Mouse (Mus musculus) mouse embryonic stem cell (cell line): ENCODE results near the gene Otud1.

ENCODE experiments used
- in situ Hi-C, 2 experiments: fragments of 300-500 bp; cut with MboI; formaldehyde crosslinking; loops; 1 replicate in 1 of 2; 3 replicates in 1 of 2; pipeline ENCODE4 v1.14.3; 2019 to 2020; ENCODE audit warnings: low sequenced_read_pairs in 2 of 2, low pct_unique_long_range_greater_than_20kb in 1 of 2, mixed read lengths in 1 of 2; ENCODE audit not compliant: unreplicated experiment in 1 of 2

Gene Otud1

DNA sequence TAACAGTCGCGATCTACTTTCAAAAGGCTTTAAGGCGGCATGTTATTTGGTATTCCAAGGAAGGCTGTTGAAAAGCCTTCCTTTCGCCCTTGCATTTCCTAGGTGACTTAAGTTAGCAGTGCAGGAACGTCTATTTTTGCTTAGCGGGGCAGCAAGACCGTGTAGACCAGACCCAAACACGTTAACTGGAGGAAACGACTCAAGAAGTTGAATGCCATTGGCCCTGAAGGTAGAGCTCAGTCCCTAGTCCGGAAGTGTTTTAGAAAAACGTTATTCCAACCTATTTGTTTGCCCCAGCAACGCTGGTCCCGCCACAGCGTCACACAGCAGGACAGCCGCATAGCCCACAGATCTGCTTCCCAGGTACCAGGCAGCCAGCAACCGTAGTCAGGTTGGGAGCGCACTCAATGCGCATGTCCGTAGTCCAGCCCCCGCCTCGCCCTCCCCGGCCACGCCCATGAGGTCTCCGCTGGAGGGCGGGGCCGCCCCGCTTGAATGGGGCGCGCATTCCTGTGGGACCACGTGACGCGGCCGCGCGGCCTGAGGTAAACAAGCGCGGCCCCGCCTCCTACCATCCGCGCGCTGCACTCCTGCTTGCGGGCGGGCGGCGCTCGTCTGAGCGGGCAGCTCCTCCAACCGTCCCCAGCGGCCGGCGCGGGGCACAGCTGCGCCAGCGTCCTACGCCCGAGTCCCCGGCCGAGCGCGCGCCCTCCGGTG is at the start of gene Otud1:
Otud1 (plus strand) TSS at position 595 of the 717 bp plus-strand sequence.
- in situ Hi-C loops: no loop called here

DNA sequence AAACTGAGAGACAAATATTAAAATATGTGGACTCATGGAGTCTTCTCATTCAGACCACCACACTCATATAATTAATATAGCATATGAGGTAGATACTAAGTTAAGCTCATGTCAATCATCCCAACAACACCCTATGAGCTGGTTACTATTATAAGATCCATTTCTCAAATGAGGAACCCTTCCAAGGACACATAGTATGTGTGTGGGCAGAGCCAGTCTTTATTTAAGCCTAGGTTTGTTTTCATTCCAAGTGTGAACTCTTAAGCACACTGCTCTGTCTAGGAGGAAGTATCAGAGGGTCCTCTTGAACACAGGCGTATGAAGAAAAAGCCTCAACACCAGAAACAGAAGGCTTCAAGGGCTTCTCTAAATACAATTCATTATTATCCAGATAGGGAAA is 49.7 kb upstream of the Otud1 start:
- in situ Hi-C loops: no loop called here

DNA sequence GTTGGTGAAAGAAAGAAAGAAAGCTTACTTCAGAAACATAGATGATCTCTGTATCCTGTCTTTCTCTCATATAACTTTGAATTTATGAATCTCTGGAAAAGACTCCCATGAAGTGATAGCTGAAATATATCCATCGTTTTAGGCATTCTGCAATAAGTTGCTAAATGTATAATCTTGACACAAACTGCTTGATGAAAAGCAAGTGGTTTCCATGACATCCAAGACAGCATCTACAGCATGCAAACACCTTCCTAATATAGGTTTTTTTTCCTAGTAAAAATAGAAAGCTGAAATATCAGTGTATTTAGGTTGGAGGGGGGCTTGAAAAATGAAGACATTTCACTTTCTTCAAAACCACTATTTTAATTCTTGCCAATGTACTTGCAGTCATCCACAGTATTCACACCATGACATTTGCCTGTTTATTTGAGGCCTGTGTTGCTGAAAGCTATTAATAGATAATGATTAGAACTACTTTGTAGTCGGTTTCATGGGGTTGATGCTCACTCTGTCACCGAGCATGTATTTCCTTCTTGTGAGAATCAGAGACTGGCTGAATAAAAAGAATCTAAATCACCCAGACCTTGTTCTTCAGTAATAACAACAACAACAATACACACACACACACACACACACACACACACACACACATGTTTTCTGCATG is 49.0 kb upstream of the Otud1 start:
- in situ Hi-C loops: no loop called here

DNA sequence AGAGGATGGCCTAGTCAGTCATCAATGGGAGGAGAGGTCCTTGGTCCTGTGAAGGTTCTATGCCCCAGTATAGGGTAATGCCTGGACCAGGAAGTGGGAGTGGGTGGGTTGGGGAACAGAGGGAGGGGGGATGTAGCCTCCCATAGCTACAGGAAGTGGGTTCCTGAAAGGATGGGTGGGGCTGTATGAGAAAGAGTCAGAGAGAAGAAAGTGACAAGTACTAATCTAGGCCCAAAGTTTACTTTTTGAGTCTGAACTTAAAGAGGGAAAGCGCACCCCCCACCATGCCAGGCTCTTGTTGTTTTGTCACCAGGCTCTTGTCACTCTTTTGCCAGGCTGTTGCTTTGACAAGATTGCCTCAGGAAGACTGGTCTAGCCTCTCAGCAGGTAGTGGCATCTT is 35.5 kb upstream of the Otud1 start:
- in situ Hi-C loops: no loop called here

DNA sequence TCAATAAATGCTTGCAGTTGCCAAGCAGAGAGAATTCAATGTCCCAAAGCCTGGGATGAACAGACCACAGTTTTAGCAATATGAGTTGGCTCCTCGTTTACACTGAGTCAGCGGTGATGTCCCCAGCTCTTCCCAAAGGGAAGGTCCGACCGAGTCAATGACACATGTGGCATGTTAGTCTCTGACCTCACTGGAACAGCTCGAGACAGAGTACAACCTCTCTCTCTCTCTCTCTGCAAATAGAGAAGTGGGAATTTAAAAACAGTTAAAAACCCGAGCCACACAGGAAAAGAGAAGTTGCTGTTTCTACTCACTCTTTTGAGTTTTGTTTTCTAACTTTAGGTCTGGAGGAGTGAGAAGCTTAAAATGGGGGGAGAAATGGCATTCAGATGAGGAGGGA is 30.5 kb upstream of the Otud1 start:
- in situ Hi-C loops: no loop called here

DNA sequence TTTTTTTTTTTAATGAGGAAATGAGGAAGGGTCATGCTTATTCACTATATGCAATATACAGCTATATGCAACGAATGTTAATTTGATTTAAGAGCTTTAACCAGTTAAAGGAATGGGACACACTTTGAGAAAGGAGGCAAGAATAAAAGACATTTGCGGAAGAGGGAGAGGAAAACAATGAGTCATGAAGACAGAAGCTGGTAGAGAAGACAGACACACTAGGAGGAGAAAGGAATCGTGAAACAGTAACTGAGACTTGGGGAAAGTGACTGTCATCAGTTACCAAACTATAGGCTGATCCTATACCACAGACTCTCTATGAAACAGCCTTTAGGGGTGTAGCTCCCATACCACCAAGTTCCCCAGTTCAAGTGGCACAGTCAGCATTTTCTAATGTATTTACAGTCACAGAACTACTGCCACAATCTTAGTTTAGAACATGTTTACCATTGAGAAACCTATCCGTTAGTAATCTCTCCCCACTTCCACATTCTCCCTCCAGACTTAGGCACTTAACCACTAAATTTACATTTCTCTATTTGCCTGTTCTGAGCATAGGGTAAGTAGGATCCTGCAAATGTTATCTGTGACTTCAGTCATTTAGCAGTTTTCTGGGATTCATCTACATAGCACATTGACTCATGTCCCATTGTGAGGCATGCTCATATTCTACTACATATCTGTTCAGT is 29.5 kb upstream of the Otud1 start:
- in situ Hi-C loops: no loop called here

DNA sequence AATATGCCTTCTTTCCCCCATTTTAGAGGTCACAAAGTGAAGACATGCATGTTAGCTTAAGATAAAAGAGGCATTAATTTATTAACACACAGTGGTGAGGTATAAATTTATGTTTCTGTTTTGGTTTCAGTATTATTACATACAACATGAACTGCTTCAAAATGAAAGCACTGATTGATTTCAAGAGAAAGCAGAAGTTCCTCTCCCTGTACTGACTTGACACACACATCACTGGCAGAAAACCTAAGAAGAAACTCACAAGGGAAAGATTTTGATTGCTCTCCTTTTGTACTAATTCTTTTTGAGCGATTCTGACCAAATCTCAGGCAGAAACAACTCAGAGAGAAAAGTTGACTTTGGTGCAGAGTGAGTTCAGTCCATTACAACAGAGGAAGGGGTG is 27.0 kb upstream of the Otud1 start:
- in situ Hi-C loops: no loop called here

DNA sequence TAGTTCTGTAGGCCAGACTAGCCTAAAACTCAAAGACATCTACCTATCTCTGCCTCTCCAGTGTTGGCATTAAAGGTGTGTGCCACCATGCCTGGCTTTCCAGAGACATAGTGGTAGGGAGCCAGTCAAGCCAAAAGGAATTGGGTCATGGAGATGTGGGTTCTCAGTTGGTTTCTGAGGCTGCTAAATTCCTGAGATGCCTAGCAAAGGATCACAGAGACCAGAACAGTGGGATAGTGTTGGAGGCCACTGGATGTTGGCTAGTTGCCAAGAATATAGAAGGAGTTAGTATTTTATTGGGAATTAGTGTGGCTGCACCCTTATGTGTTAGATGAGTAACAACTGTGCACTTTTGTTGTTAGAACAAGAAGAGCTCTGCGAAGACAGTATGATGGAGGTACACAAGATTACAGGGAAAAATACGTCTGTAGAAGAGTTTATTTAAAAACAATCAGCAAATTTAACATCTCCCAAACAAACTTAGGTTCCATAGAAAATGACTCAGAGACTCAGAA is 24.1 kb upstream of the Otud1 start:
- in situ Hi-C loops: no loop called here

DNA sequence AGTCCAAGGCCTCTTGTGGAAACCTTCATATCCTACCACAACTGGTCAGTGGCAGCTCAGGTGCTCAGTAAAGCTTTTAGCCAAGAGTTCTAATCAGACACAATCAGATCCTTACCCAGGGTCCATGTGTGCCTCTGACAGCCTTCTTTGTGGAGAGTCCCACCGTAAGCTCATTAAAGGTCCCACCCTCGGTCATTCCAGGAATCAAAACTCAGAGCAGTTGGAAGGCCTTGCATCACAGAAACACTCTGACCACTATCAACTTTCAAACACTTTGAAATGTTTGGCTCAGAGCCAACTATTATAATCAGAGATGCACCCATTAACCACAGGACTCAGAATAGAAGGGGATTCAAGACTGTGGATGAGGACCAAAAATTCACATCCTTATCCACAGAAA is 12.4 kb upstream of the Otud1 start:
- in situ Hi-C loops: no loop called here

DNA sequence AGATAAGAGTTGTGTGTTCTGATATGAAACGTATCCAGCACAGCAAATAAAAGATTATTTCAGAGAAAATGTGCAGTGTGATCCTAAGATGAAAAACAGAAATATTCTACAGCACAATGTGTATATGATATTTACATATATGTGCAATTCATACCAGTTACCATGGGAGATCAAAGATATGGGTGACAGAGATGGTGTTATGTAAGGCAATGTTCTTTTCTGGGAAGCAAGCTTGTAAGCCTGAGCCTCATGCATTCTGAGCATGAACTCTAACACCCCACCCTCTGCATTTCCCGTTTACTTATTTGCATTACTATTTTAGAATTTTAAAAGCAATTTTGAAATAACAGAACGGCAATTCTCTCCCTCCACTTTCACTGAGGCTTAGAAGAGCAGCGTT is 11.4 kb upstream of the Otud1 start:
- in situ Hi-C loops: no loop called here

DNA sequence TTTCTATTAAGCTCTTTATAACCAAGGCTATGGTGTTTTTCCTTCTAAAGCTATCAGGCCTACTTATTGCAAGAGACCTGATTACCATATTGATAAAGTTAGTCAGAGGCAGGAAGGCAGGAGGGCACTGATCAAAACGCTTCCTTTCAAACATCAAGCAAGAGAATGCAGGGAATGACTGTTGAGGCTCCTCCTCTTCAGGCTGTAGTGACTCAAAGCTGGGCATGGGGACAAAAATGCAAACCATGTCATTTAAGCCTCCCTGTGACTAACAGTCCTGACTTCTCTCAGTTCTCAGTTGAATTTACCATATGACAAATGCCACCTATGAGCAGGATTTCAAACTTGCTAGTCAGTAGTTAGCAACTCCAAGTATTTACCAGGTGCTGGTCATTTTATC is 10.6 kb upstream of the Otud1 start:
- in situ Hi-C loops: no loop called here

DNA sequence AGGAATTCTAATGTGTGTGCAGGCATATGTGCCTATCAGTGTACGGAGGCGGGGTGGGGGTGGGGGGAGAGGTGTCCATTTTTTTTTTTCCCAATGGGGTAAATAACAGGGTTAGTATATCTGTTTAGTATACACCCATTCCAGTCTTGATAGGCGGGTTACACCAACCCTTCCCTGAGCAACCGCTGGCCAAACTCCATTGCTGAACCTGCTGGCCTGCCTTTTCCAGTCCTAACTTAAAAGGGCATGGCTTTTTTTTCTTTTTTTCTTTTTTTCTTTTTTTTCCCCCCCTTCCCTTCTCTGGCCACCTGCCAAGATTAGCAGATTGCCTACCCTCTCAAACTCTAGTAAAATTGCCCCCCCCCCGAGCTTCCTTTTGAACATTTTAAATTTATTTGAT is 1.1 kb upstream of the Otud1 start:
- in situ Hi-C loops: no loop called here

DNA sequence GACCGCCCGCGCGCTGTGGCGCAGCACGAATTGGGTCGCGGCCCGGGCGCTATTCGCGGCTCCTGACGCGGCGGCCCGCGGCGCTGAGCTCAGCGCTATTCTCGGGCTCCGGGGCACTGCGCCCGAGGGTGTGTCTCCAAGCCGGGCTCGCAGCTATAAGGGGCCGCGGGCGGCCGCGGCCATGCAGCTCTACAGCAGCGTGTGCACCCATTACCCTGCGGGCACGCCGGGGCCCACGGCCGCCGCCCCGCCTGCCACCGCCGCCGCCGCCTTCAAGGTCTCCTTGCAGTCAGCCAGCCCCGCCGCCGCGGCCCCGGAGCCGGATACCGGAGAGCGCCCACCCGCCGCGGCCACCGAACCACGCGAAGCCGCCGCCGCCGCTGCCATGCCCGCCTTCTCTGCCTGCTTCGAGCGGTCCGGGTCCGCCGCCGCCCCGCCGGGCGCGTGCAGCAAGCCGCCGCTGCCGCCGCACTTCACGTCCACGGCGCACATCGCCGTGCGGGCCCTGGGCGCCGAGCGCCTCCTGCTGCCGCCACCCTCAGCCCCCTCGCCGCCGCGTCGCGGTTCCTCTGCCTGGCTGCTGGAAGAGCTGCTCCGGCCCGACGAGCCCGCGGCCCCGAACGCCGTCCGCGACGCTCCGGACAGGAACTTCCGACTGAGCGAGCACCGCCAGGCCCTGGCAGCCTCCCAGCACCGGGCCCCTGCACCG is 483 bp downstream of the Otud1 start:
- in situ Hi-C loops: no loop called here

DNA sequence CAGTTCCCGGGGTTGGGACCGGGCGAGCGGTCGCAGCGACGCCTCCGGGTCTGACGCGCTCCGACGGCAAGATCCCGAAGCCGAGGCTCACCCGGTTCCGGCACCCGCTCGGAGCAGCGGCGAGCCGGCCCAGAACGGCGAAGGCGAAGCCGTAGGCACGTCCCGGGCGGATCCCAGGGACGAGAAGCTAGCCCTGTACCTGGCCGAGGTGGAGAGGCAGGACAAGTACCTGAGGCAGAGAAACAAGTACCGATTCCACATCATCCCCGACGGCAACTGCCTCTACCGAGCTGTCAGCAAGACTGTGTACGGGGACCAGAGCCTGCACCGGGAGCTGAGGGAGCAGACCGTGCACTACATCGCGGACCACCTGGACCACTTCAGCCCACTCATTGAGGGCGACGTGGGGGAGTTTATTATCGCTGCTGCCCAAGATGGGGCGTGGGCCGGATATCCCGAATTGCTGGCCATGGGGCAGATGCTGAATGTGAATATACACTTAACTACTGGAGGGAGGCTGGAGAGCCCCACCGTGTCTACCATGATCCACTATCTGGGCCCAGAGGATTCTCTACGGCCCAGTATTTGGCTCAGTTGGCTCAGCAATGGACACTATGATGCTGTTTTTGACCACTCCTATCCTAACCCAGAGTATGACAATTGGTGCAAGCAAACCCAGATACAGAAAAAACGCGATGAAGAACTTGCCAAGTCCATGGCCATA is 1.3 kb downstream of the Otud1 start:
- in situ Hi-C loops: no loop called here

DNA sequence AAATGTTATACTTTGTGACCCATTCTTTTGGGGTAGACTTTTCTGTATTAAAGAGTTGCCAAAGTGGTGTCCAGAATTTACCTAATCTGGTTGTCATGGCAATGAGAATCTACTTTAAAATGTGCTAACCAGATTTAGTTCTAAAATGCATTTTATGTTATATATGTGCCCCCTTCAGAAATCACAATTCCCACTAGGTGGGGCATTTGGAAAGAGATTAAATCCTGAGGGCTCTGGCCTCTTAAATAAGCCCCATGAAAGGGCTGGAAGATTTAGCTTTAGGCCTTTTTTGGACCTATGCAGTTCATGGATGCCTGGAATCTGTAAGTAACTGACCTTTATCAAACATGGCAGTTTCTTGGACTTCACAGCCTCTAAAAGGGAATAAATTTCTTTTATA is 3.3 kb downstream of the Otud1 start:
- in situ Hi-C loops: no loop called here

DNA sequence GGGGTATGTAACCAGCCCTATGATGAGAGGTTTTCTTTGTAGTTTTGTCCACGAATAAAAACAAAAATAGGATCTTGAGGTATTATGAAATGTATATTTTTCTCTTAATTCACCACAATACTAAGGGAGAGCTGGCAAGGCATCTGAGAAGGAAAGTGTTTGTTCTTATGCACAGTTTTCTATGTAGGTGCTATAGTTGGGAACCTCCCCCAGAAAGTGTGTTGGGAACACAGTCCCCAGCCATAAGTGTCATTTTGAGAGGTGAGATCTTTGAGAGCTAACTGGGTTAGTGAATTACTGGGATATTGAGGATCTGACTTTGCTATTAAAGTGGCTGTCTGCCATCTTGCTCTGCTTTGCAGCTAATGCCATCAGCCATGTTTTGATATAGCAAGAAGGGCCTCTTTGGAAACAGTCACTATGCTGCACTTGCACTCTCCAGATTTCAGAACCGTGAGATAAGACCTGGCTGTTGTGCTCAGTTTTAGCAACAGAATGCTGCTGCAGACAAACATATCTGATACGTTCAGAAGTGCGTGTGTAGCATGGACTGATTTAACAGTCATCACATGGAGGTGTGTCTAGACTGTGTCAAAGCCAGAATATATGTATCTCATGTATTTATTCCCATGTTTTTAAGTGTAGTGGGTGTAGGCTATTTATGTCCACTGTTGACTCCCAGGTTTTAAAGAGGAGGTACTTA is 5.7 kb downstream of the Otud1 start:
- in situ Hi-C loops: no loop called here

DNA sequence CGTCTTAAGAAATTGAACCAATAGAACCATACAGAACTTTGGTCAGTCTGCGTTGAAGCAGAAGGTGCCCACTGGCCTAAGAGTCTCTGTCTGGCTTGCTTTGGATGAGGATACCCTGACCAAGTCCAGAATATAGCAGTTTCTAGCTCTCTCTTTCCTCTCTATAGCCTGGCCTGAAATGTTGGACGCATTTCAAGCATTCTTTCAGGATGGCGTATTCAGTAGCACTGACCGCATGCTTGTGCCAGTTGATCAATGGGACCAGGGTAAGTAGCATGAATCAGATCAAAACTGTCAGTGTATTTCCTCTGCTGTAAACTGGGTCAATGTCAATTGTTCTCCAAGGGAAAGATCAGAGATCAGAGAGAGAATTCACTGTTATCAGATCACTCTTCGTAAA is 6.6 kb downstream of the Otud1 start:
- in situ Hi-C loops: no loop called here
